Mouse (Mus musculus): ENCODE data around the gene Dek.

The Dek gene

DNA sequence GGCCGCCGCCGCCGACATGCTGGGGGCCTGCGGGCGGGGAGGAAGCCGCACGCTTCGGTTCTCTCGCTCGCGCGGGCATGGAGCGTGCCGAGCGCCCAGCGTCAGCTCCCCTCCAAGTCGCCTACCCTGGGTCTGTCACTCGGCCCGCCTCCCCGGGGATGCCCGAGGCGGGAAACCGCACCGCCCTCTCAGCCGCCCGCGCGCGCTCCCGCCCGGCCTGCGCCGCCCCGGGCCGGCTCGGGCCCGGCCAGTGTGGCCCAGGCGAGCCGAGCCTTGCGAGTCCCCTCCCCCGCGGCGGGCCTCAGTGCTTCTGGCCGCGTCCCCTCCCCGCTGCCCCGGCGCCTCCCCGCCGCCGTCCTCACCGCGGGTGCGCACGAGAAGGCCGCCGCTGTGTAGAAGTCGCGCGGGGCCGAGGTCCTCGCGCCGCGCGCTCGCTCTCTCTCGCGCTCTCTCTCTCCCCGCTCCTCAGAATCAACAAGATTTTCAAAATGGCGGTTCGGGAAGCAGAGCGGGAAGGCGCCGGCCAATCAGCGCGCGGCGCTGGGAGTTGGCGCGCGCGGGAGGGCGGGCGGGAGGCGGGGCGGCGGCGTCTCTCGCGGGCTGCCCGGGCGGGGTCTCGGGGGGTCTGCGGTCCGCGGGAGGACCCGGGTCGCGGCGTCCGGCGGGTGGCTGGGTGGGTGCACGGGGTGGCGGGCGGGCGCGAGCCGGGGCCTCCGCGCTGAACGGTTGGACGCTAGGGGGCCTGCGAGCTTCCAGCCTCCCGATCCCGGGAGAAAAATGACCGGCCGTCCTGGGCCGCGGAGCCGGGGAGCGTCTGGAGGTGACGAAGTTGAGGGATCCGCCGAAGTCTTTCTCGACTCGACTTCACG, at the start of gene Dek:
Gene Dek, minus strand, starts transcription at position 491 of the 869 bp plus-strand sequence.
- peak; percentile 86 for DNase-seq (ENCODE audit: low spot score)

DNA sequence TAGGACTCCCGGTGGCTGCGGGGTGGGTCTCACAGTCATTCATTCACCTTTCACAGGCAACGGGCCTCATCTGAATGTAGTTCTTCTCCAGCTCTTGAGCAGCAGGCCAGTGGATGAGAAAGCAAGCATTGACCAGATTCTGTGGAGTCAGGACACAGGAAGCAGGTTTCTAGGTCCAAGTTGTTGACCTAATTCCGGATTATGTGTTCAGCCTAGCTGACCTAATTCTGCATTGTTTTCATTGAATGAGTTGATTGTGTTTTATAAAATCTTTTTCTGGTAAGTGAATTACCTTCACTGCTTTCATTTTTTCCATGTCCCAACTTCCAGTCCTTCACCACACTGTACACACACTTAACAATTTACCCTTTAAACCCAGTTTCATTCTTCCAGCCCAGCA, 48.9 kb upstream of the Dek start:
- DNase-seq (ENCODE audit: low spot score), result no peak

DNA sequence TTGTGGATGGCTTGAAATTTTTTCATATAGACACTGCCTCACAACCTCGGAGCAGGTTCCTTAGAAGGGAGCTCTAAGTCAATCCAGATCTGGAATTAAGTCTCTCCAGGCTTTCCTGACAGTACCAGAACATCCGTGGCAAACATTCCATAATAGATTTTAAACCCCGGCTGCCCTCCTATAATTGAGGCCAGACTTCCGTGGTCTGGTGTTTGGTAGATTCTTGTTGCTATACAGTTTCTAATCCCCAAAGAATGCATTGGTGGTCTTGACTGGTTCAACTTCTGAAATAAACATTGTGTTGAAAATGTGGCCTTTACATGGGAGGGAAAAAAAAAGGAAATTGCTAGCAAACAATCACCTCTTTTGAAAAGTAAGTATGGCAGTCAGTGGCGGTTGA, 47.2 kb upstream of the Dek start:
- DNase-seq (ENCODE audit: low spot score), result no peak

DNA sequence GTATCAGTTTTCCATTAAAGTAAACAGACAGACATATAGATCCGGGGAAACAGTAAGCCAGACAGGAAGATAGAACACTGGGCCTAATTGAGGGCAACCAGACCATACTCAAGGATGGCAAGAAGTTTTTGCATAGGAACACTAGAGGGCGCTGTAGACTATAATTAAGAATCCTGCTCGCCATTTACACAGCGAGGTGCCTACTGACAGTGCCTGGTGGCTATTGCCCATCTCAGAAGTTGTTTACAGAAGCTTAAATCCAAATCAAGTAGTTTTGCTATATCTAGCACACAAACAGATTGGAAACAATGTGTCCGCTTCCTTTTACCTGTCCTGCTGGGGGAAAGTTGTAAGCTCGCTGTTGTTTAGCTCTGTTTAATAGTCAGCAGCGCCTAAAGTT, 46.4 kb upstream of the Dek start:
- peak; percentile 63 for DNase-seq (ENCODE audit: low spot score)

DNA sequence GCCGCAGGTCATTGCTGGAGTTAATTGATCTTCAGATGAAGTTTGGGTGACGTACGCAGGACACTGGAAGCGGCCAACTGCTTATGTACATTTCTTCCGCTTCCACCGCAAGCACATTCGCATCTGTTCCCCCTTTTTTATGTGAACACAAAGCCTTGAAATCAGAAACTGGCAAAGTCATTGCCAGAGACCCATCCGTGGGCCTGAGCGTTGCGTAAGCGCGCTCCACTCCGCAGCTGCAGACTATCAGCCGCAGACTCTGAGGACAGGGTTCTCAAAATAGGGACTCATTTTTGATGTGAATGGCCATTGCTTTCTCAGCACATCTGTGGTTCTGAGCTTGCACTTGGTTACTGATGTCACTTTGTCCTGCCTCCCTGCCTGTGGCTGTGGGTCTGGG, 45.1 kb upstream of the Dek start:
- peak; percentile 30 for DNase-seq (ENCODE audit: low spot score)

DNA sequence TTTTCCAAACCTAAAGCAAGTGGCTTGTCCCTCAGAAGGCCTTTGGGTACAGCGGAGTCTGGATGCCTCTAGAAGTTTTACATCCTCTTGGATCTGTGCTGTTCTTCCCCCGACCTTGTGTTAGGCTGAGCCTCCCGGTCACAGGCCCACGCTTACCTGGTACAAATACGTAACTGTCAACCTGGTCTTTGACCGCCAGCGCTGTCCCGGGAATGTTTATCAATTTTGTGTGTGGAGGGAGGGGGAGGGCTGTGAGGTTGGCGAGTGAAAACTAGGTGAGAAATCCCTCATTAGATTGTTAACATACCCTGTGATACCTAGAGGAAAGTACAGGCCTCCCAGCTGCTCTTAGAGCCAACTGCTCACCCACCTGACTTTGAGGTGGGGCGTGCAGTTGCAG, 44.0 kb upstream of the Dek start:
- no peak for DNase-seq (ENCODE audit: low spot score)

DNA sequence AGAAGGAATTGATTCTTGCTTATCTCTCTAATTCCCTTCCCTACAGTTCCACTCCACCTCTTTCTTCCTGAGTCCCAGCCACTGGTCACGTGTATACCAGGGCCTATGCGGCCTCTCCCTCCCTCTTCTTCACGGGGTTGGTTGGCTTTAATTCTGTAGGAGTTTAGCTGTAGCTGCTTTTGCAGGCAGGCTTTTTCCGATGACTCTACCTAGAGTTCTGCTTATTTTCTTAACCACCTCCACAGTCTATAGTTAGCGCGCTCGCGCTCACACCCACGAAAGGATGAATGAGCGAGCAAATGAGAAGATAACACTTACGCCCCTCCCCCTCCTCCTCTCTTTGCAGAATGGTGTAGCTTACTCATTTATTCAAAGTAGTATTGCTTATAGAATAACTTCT, 42.6 kb upstream of the Dek start:
- no peak for DNase-seq (ENCODE audit: low spot score)

DNA sequence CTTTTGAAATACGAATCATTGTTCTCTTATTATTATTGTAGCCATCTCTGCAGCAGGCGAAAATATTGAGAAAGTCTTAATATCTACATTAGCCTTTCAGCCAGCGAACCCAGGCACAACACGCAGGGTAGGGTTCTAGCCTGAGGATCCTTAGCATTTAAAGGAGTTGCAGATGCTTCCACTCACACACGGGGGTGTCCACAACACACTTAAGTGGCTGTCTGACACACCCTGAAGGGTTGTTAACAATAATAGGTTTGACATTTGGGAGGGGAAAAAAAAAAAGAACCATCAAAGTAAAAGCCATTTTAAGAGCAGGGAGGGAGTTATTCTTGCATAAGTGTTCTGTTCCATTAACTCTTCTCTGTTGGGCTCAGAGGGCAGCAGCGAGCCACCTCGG, 40.4 kb upstream of the Dek start:
- no peak for DNase-seq (ENCODE audit: low spot score)

DNA sequence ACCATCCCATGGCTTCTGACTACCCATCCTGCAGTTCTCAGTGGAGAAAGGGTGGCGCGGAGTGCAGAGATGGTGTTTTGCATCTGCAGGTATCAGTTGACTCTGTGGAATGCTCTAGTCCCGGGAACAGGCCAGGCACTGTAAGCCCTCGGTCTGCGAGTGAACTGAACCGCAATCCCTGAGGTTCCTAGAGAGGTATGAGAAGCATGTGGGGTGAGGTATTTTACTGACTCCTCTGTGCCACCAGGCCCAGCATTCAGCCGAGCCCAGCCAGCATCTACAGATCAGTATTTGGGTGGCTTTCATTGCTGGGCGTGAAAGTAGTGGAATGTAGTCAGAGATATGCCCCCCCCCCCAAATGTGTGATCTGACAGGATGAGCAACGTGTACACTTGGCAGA, 39.9 kb upstream of the Dek start:
- DNase-seq (ENCODE audit: low spot score), result no peak

DNA sequence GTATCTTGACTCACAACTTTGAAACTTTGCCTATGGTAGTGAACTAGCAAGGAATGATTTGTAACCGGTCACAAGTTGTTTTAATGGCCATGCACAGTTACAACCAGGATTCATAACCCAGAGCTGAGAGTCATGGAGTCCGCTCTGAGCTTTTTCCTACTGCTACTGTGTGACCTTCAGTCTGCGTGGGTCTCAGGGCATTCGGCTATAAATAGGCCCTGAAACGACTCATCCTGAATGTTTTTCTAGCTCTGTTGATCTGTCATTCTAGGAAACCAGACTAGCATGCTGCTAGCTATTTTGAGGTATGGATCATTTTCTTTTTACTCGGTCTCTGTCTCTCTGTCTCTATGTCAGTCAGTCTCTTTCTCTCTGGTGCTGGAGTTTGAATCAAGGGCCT, 36.8 kb upstream of the Dek start:
- DNase-seq (ENCODE audit: low spot score), result no peak

DNA sequence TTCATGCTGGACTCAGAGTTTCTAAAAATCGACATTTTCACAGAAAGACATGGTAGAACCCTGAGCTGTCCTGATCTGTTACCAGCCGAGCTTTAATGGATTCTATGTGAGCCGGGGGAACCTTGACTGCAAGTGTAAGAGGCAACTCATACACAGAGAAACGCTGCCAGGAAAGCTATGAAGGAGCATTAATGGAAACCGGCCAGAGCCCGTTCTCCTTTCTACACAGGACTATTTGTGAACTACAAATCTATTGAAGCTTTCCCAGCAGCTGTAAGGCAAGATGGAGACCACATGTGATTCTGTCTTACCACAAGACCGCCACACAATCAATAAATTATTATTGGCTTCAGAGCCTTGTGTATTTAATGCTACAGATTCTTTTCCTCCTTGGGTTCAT, 29.7 kb upstream of the Dek start:
- DNase-seq (ENCODE audit: low spot score), result no peak

DNA sequence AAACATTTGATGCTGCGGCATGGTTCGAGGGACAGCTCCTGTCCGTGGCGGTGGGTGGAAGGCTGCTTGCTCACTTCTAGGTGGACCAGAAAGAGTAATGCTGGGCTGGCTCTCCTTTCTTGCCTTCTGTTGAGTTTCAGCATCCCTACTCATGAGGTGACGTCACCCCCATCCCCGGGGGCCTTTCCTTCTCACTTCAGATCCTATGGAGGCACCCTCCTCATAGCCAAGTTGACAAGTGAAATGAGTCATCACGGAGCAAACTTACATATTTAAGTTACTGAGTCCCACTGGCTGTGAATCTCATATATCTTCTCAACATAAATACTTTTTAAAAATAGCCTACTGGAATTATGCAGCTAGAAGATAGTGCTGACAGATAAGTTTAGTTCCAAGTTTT, 28.8 kb upstream of the Dek start:
- DNase-seq (ENCODE audit: low spot score), result no peak

DNA sequence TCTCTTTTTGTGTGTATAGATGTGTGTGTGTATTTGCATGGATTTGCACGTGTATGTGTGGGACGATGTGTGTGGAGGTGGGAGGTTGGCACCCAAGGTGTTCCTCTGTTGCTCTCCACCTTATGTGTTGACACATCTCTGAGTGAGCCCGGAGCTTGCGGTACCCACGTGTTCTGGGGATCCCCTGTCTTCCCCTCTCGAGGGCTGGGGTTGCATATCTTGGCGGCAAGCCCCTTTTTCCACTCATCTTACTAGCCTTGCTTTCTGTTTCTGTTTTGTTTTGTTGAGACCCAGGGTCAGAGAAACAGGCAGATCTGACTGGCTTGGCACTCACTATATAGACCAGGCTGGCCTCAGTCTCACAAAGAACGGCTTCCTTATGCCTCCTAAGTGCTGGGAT, 27.1 kb upstream of the Dek start:
- DNase-seq (ENCODE audit: low spot score), result no peak

DNA sequence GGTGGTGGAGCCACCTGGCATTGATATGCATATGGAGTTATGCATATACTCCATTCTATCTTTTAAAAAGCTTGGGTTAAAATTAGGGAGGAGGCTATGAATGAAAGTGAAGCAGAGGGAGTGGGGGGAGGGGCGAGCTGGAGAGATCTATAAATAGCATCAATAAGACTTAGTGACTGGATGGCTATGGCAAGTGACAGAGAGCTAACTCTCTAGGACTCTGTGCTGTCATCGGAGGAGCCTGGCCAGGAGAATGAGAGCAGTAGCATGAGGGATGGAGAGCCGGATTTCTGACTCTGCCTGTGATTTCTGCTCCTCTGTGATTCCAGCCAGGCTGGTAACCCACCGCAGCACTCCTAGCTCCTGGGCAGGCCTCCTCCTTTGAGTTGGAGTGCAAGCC, 23.1 kb upstream of the Dek start:
- no peak for DNase-seq (ENCODE audit: low spot score)

DNA sequence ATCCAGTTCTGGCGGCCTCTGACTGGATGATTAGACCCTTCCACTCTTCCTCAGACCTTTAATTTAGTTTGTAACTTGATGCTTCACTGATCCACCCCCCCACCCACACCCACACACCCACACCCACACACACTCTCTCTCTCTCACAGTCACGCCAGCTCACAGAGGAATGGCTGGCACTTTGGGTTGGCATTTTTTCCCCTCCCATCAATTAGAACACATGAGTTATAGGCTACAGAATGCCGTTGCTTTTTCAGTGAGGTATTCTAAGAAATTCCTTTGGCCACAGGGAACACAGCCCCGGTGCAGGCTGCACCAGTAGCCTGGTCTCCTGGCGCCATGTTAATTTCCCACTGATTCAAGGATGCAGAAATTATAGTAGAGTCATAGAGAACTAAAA, 19.6 kb upstream of the Dek start:
- no peak for DNase-seq (ENCODE audit: low spot score)

DNA sequence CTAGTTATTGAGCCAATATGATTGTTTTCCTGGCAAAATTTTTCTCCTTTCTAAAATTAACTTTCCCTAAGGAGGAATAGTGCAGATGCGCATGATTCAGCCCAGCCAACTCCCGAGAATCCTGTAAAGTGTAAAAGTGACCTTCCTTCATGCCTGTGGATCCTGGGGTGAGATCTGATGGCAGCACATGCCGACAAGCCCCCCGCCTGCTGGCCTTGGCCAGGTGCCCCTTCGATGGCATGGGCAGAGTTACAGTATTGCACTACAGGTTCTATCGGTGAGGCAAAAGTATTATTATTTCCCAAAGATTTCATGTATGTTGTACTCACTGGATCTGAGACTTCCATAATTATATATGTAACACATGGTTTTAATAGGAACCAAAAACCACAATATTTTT, 19.0 kb upstream of the Dek start:
- DNase-seq (ENCODE audit: low spot score), result no peak

DNA sequence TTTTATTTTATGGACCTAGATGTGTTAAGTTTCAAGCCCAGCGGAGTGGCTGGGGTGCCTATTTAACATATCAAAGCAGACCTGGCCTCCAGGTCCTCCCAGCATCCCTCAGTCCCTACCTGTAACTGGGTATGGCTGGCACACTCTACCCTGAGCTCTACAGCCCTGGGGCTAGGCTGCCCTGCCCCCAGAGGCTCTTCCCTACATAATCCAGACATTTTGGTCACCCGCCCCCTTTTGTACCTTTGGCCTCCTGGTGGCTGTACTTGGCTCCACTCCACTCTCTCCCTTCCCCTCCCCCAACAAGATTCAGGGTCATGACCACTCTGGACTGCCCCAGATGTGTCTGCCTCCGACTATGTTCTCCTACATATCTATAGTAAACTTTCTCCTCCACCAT, 18.4 kb upstream of the Dek start:
- no peak for DNase-seq (ENCODE audit: low spot score)

DNA sequence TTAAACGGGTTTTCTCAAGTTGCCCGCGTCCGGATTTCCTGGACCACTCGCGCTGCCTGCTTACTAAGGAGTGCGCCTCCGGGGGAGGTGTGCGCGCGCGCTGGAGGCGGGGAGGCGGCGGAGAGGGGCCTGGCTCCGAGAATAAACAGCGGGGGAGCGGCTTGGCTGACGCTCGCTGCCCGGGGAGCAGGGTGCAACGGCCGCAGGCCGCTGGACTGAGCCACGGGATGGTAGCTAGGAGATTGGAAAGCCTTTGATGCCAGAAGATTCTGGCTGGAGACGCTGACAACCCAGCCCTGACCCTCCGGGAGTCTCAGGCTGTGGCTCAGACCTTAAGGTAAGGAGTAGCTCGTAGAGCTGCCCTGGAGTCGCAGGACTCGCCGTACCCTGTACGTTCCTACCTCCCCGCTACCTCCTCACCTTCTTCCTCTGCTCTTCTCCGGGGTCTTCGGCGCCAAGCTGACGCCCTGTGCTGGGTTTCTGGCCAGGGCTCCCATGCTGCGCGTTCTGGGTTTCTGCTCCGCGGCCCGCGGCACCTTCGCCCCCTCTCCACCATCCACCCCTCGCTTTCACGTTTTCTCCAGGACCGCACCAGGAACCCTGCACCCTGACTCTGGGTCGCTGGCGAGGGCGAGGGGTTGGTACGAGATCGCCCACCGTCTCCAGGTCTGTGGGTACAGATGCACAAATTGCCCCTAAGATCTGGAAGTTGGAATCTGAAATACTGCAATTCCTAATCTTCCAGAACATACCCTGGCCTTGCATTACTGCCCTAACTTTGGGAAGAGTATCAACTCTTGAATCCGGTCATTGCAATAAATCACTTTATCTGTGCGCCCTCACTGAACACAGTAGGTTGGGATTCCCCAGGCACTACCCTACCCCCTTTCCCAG, 16.8 kb upstream of the Dek start, which contains the start of gene Rnf144b:
Gene Rnf144b, plus strand, starts transcription at position 120 of the 894 bp plus-strand sequence.
- DNase-seq (ENCODE audit: low spot score), result peak; percentile 15

DNA sequence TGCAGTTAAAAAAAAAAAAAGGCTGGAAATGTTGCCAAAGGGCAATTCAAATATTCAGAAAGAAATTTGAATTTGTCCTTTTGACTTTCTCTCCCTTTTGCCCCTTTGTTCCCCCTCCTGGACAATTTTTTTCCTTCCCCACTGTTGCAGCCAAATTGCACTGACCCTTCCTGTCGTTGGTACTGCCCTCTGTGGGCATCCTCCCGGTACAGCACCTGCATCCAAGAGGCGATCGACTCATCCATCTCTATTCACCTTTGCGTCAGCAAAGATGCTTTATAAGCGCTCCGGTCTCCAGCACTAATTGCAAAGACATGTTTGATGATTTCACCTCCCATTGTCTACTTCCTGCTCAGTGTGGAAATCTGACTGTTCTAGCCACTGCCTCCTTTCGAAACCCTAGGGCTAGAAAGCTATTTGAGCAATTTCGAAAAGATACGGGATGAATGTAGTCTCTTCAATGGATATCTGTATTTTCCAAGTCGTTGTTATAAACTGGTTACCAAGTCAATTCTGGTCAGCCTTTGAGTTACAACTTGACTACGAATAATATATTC, 15.4 kb upstream of the Dek start:
- DNase-seq (ENCODE audit: low spot score), result no peak

DNA sequence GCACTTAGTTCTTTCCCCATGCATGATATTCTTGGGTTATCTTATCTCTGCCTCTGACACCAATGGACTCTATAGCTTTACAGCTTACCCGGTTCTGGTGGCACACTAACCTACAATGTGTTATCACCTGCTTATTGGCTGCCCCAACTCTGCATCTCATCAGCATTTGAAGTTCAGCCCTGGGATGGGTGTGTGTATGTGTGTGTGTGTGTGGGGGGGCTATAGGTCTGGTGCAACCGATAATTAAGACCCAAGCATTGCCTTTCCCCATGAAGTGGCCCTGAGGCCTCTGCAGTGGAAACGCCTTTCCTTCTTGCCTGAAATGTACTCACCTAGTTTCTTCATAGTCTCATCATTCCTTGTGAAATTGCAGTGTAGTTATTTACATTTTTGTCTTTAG, 10.0 kb upstream of the Dek start:
- DNase-seq (ENCODE audit: low spot score), result no peak

DNA sequence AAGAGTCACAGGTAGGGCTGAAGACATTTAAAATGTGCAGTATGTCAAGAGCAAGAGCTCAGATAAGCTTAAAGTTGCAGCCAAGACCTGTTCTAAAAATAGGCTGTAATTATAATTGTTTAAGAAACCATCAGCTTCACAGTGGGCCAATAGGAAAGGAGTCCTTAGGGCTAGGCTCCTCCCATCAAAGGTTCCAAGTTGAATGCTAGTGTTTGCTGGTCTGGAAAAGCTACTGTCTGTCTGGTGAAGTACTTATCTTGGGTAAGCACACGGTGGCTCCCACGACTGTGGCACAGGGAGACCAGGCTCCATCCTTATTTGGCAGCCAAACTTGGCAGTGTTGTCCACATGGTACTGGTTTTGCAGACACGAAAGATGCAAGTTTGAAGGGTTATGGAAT, 6.9 kb upstream of the Dek start:
- no peak for DNase-seq (ENCODE audit: low spot score)

DNA sequence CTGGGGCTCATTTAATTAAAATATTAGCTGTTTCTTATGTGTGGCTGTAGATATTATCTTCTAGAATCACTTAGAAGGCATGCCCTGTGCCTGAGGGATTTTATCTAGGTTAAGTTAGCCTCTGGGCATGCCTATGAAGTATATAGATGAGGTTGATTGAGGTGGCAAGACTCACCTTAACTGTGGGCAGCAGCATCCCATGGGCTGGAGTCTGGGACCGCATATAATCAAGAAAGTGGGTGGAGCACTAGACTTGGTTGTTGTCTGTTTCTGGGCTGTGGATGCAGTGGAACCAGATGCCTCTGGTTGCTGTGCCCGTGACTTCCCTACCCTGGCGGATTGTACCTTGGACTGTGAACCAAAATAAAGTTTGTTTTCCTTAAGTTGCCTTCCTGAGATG, 6.1 kb upstream of the Dek start:
- DNase-seq (ENCODE audit: low spot score), result no peak

DNA sequence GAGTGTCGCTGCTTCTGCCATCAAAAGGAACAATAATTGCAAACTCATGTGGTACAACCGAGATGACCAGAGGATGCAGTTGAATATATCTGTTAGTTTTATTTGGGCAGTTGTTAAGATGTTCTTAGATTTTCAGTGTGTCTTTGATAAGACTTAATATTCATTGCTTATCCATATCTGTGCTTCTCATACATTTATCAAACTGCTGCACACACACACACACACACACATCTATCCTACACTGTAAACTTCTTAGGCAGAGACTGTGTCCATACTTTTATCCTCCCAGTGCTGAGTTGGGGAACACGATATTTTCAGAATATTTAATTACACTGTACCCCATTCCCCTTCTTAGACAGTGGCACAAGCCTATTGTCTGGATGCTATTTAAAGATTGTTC, 5.2 kb upstream of the Dek start:
- DNase-seq (ENCODE audit: low spot score), result no peak

Data from lung, postnatal 25 days (tissue).